Mouse (Mus musculus): ENCODE data around the gene Postn. TPM values are rescaled to one million over a fixed set of nuclear protein-coding genes. Genes with fewer than 3 reads are reported as not detected.

Postn gene
- total and polyA plus RNA-seq, 2 experiments from 2014 or later, result 330 to 435 TPM

DNA sequence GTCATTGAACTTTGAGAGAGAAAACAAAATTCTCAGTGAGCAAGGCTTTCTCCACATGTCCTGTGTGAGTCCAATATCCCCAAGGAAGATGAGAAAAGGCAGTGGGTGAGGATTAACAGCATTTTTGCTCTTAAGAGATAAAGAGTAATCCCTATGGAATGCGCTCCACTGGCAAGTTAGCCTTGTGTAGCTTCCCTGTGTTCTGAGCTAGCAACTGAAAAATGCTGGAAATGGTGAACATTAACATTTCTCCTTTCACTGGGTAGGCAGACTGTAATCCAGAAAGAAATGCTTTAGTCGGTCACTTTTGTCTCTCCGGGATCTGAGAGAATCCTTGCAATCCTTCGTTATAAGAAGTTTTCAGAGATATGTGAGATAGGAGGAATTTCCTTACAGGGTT is 70.8 kb downstream of the Postn start:
- no peak for TF ChIP-seq EP300 (IDR thresholded peaks at IDR 0.05; ENCODE audit: low read depth)
- no peak for TF ChIP-seq CTCF (IDR thresholded peaks at IDR 0.05; ENCODE audit: low read depth)
- Histone ChIP-seq H3K4me2 (ENCODE audit: low read depth, low read length) (no peak overlapping the region), H3K9me3 (replicated peaks; ENCODE audit: control insufficient read depth, low read length) (no peaks in the 10 kb centered on the region), H3K27me3 (ENCODE audit: control insufficient read depth, insufficient read depth, low read length) (no peaks in the 10 kb centered on the region), H3K9ac (replicated peaks; ENCODE audit: low read depth, low read length) (no peak overlapping the region), H3K36me3 (replicated peaks; ENCODE audit: control insufficient read depth, insufficient read depth, low read length) (no peaks in the 10 kb centered on the region), H3K4me3 (ENCODE audit: low read depth, low read length) (no peak overlapping the region), H3K4me1 (ENCODE audit: control insufficient read depth, insufficient read depth) (peaks cover 10% of the 10 kb centered on the region; the same call in 1 of the 2 replicates), H3K27ac (ENCODE audit: low read depth) (0 out of 2 replicates have a peak overlapping the region, but pooled peaks have one; percentile 30)
- ATAC-seq (ENCODE audit: insufficient read depth, low read depth) (no peak), DNase-seq (ENCODE audit: low spot score) (no peak)
- 71% methylated on average over 4 of the region's 4 CpGs for WGBS

DNA sequence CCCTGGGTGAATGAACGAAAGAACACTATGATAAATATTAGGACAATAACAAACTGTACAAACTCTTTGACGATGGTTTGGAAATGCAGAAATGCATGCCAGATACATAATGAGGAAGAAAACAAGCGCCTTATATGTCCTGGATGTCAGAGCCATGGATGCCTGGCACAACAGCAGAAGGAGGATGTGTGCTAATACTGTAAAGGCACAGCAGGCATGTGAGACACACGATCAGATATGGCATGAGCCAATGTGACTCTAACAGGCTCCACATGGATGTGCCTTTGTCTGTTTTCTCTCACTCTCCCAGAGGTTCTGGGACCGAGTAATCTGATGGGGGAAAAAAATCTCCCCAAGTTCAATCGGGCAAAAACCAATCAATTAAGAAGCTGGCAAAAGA is 71.3 kb downstream of the Postn start:
- Histone ChIP-seq H3K9ac (replicated peaks; ENCODE audit: low read depth, low read length) (no peak overlapping the region), H3K4me3 (ENCODE audit: low read depth, low read length) (no peak overlapping the region), H3K4me1 (ENCODE audit: control insufficient read depth, insufficient read depth) (peaks cover 10% of the 10 kb centered on the region; the same call in 1 of the 2 replicates), H3K27ac (ENCODE audit: low read depth) (peak overlapping the region; percentile 34; the same call in 1 of the 2 replicates), H3K4me2 (ENCODE audit: low read depth, low read length) (no peak overlapping the region), H3K9me3 (replicated peaks; ENCODE audit: control insufficient read depth, low read length) (no peaks in the 10 kb centered on the region), H3K36me3 (replicated peaks; ENCODE audit: control insufficient read depth, insufficient read depth, low read length) (no peaks in the 10 kb centered on the region), H3K27me3 (ENCODE audit: control insufficient read depth, insufficient read depth, low read length) (no peaks in the 10 kb centered on the region)
- ATAC-seq (ENCODE audit: insufficient read depth, low read depth) (no peak), DNase-seq (ENCODE audit: low spot score) (no peak)
- 58% methylated on average over 6 of the region's 6 CpGs for WGBS
- no peak for TF ChIP-seq EP300 (IDR thresholded peaks at IDR 0.05; ENCODE audit: low read depth)
- TF ChIP-seq CTCF (IDR thresholded peaks at IDR 0.05; ENCODE audit: low read depth), result no peak

DNA sequence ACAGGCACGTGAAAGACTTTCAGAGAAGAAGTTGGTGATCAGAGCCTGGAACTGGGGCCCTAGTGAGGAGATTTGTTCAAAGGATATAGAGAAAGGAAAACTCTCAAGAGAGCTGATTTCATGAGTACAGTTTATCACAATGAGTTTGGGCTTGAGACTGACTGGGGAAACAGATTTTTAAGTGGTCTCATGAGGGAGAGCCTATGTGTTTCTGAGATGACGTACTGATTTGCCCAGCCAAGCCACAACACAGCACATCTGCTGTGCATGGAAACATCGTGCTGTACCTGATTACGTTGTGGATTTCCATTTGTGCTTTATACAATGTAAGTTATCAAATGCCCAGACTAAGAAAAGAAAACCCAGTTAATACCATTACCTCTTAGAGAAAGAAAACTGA is 71.7 kb downstream of the Postn start:
- Histone ChIP-seq H3K27me3 (ENCODE audit: control insufficient read depth, insufficient read depth, low read length) (no peaks in the 10 kb centered on the region), H3K4me3 (ENCODE audit: low read depth, low read length) (no peak overlapping the region), H3K9ac (replicated peaks; ENCODE audit: low read depth, low read length) (no peak overlapping the region), H3K36me3 (replicated peaks; ENCODE audit: control insufficient read depth, insufficient read depth, low read length) (no peaks in the 10 kb centered on the region), H3K9me3 (replicated peaks; ENCODE audit: control insufficient read depth, low read length) (no peaks in the 10 kb centered on the region), H3K27ac (ENCODE audit: low read depth) (peak overlapping the region; percentile 34; the same call in 1 of the 2 replicates), H3K4me2 (ENCODE audit: low read depth, low read length) (no peak overlapping the region), H3K4me1 (ENCODE audit: control insufficient read depth, insufficient read depth) (peaks cover 10% of the 10 kb centered on the region; the same call in 1 of the 2 replicates)
- no peak for TF ChIP-seq EP300 (IDR thresholded peaks at IDR 0.05; ENCODE audit: low read depth)
- TF ChIP-seq CTCF (IDR thresholded peaks at IDR 0.05; ENCODE audit: low read depth), result no peak
- 60% methylated on average over 4 of the region's 4 CpGs for WGBS
- no peak for DNase-seq (ENCODE audit: low spot score)
- no peak for ATAC-seq (ENCODE audit: insufficient read depth, low read depth)

DNA sequence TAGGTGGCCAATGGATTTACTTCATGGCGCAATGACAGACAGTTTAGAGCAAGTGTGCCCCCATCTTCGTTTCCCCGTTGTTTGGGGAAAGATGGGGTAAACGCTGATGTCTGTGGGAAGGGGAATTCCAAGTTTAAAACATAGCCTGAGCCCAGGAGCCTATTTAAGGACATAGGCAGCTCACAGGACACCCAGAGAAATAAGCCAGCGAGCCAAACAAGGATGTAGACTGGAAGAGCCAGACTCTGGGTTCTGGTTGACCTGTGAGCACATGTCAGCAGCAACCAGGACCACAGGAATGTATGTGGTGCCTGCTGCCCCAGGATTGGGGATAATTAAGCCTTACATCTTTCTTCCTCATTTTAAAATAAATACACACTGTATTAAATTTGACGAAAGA is 73.7 kb downstream of the Postn start:
- H3K36me3 ChIP-seq (replicated peaks; ENCODE audit: control insufficient read depth, insufficient read depth, low read length), result no peaks in the 10 kb centered on the region
- WGBS, result 87% methylated on average over 6 of the region's 6 CpGs
- H3K27me3 ChIP-seq (ENCODE audit: control insufficient read depth, insufficient read depth, low read length), result no peaks in the 10 kb centered on the region
- peaks cover 10% of the 10 kb centered on the region; the same call in 1 of the 2 replicates for H3K4me1 ChIP-seq (ENCODE audit: control insufficient read depth, insufficient read depth)
- H3K4me3 ChIP-seq (ENCODE audit: low read depth, low read length), result no peak overlapping the region
- ATAC-seq (ENCODE audit: insufficient read depth, low read depth), result no peak
- TF ChIP-seq CTCF (IDR thresholded peaks at IDR 0.05; ENCODE audit: low read depth), result no peak
- no peak for TF ChIP-seq EP300 (IDR thresholded peaks at IDR 0.05; ENCODE audit: low read depth)
- no peak overlapping the region for H3K4me2 ChIP-seq (ENCODE audit: low read depth, low read length)
- no peak overlapping the region for H3K27ac ChIP-seq (ENCODE audit: low read depth)
- H3K9me3 ChIP-seq (replicated peaks; ENCODE audit: control insufficient read depth, low read length), result no peaks in the 10 kb centered on the region
- no peak overlapping the region for H3K9ac ChIP-seq (replicated peaks; ENCODE audit: low read depth, low read length)
- DNase-seq (ENCODE audit: low spot score), result no peak

DNA sequence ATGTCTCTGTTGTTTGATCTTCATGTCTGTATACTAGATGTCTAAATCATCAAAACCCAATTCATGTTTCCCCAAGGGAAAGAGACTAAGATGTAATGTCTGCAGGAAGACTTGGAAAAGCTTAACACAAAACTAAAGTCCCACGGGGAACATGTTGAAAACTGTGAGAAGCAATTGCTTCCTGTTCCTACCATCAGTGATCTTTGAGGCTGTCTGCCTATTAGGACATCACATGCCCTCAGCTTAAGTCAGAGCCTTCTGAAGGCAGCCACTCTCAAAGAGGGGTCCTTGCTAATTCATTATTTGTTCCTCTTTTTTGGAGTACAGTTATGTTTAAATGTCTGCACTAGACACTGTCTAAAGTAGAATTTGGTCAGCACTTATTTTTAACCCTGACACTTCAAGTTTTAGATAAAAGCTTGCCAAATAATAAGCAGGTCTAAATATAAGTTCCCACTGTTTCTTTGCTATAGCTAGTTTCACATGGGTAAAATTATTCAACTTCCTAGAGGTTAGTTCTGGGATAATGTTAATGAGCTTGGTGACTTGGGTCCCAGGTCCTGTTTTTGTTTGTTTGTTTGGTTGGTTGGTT is 75.6 kb downstream of the Postn start:
- DNase-seq (ENCODE audit: low spot score) (peak; percentile 83), ATAC-seq (ENCODE audit: insufficient read depth, low read depth) (peak; percentile 77)
- no peaks in the 10 kb centered on the region for H3K9me3 ChIP-seq (replicated peaks; ENCODE audit: control insufficient read depth, low read length)
- 18% methylated on average over 1 of the region's 1 CpGs for WGBS
- H3K4me1 ChIP-seq (ENCODE audit: control insufficient read depth, insufficient read depth), result 0 out of 2 replicates have a peak, but pooled peaks cover 4% of the 10 kb centered on the region
- no peaks in the 10 kb centered on the region for H3K27me3 ChIP-seq (ENCODE audit: control insufficient read depth, insufficient read depth, low read length)
- H3K36me3 ChIP-seq (replicated peaks; ENCODE audit: control insufficient read depth, insufficient read depth, low read length), result no peaks in the 10 kb centered on the region
- no peak overlapping the region for H3K4me2 ChIP-seq (ENCODE audit: low read depth, low read length)
- no peak overlapping the region for H3K4me3 ChIP-seq (ENCODE audit: low read depth, low read length)
- no peak overlapping the region for H3K9ac ChIP-seq (replicated peaks; ENCODE audit: low read depth, low read length)
- TF ChIP-seq CTCF (IDR thresholded peaks at IDR 0.05; ENCODE audit: low read depth) (no peak), EP300 (IDR thresholded peaks at IDR 0.05; ENCODE audit: low read depth) (peak; percentile 39; the same call in 1 of the 2 replicates)
- H3K27ac ChIP-seq (ENCODE audit: low read depth), result peak overlapping the region; percentile 84

Other genes with a start within 250 kb of the Postn start
- gene Trpc4, start 205.1 kb upstream of the Postn start, total RNA-seq (2014; rRNA removed; ENCODE audit: low replicate concordance), result not detected in 2 replicates
- 0.15 and 0.18 TPM in 2 replicates for gene Trpc4, start 205.1 kb upstream of the Postn start, polyA plus RNA-seq (2015; fragmentation: Nextera tagmentation; extraction: Ambion mirVana)